Mouse (Mus musculus): ENCODE results near the gene Ufd1. TPM values are rescaled to one million over a fixed set of nuclear protein-coding genes. Genes with fewer than 3 reads are reported as not detected.

The Ufd1 gene
- polyA plus RNA-seq, 1 experiment from 2014 or later, result 73.0 TPM

- in situ Hi-C loops (cut with MboI; ENCODE audit: low pct_unique_long_range_greater_than_20kb), result no loop called here
- POLR2A ChIA-PET, result no interaction called here
- H3K27me3 ChIP-seq, result peaks cover 7% of the 10 kb centered on the region
- TF ChIP-seq CTCF (IDR thresholded peaks at IDR 0.05), result no peak
- DNase-seq (ENCODE audit: low read depth, low spot score) (no peak), ATAC-seq (no peak)
- CTCF ChIA-PET, result no interaction called here
These were observed 29.8 kb upstream of the Ufd1 start for GRCm38 (mm10) chr16:18781810-18782209.

GRCm38 (mm10) chr16:18785025-18785424 is 26.6 kb upstream of the Ufd1 start:
- ChIA-PET POLR2A (interaction anchor here (0.6 kb wide), 1 partner anchor 89 kb away, joined by 4 read pairs; no protein-coding TSS in a partner anchor), CTCF (no interaction called here)
- DNase-seq (ENCODE audit: low read depth, low spot score), result no peak
- ATAC-seq, result no peak
- in situ Hi-C loops (cut with MboI; ENCODE audit: low pct_unique_long_range_greater_than_20kb), result no loop called here
- TF ChIP-seq CTCF (IDR thresholded peaks at IDR 0.05), result no peak
- no peaks in the 10 kb centered on the region for H3K27me3 ChIP-seq

GRCm38 (mm10) chr16:18785485-18785884 is 26.1 kb upstream of the Ufd1 start:
- ChIA-PET CTCF (no interaction called here), POLR2A (interaction anchor here (0.6 kb wide), 1 partner anchor 90 kb away, joined by 4 read pairs; no protein-coding TSS in a partner anchor)
- in situ Hi-C loops (cut with MboI; ENCODE audit: low pct_unique_long_range_greater_than_20kb), result no loop called here
- ATAC-seq (no peak), DNase-seq (ENCODE audit: low read depth, low spot score) (no peak)
- TF ChIP-seq CTCF (IDR thresholded peaks at IDR 0.05), result no peak
- H3K27me3 ChIP-seq, result no peaks in the 10 kb centered on the region

- H3K27me3 ChIP-seq, result no peaks in the 10 kb centered on the region
- in situ Hi-C loops (cut with MboI; ENCODE audit: low pct_unique_long_range_greater_than_20kb), result no loop called here
- POLR2A ChIA-PET, result no interaction called here
- CTCF ChIA-PET, result interaction anchor here (0.8 kb wide), 1 partner anchor 21 kb away, joined by 3 read pairs; no protein-coding TSS in a partner anchor
- no peak for TF ChIP-seq CTCF (IDR thresholded peaks at IDR 0.05)
- DNase-seq (ENCODE audit: low read depth, low spot score), result no peak
- no peak for ATAC-seq
These were observed 24.9 kb upstream of the Ufd1 start for GRCm38 (mm10) chr16:18786652-18787051.

- ChIA-PET POLR2A (no interaction called here), CTCF (interaction anchor here (1.0 to 2.2 kb wide), 4 partner anchors 10 to 102 kb away, joined by 3 to 7 read pairs (median 4); no protein-coding TSS in a partner anchor)
- DNase-seq (ENCODE audit: low read depth, low spot score) (peak; percentile 31), ATAC-seq (peak; percentile 55)
- no peaks in the 10 kb centered on the region for H3K27me3 ChIP-seq
- in situ Hi-C loops (cut with MboI; ENCODE audit: low pct_unique_long_range_greater_than_20kb), result no loop called here
- TF ChIP-seq CTCF (IDR thresholded peaks at IDR 0.05), result no peak
These were observed 22.8 kb upstream of the Ufd1 start for GRCm38 (mm10) chr16:18788627-18789406.

GRCm38 (mm10) chr16:18795223-18795899 is 16.2 kb upstream of the Ufd1 start:
- in situ Hi-C loops (cut with MboI; ENCODE audit: low pct_unique_long_range_greater_than_20kb), result loop anchor here (5.0 kb wide), 1 partner anchor 98 kb away; no protein-coding TSS in a partner anchor
- ATAC-seq (peak; percentile 65), DNase-seq (ENCODE audit: low read depth, low spot score) (peak; percentile 61)
- CTCF ChIA-PET, result interaction anchor here (1.1 to 1.2 kb wide), 2 partner anchors 89 to 100 kb away, joined by 3 to 6 read pairs; no protein-coding TSS in a partner anchor
- no peak for TF ChIP-seq CTCF (IDR thresholded peaks at IDR 0.05)
- no peaks in the 10 kb centered on the region for H3K27me3 ChIP-seq
- POLR2A ChIA-PET, result no interaction called here

GRCm38 (mm10) chr16:18796645-18797044 is 14.9 kb upstream of the Ufd1 start:
- in situ Hi-C loops (cut with MboI; ENCODE audit: low pct_unique_long_range_greater_than_20kb), result loop anchor here (5.0 kb wide), 1 partner anchor 99 kb away; no protein-coding TSS in a partner anchor
- no peak for ATAC-seq
- no peak for DNase-seq (ENCODE audit: low read depth, low spot score)
- no peaks in the 10 kb centered on the region for H3K27me3 ChIP-seq
- CTCF ChIA-PET, result interaction anchor here (1.5 kb wide), 1 partner anchor 101 kb away, joined by 4 read pairs; no protein-coding TSS in a partner anchor
- POLR2A ChIA-PET, result no interaction called here
- TF ChIP-seq CTCF (IDR thresholded peaks at IDR 0.05), result no peak

- no peak for DNase-seq (ENCODE audit: low read depth, low spot score)
- no peak for TF ChIP-seq CTCF (IDR thresholded peaks at IDR 0.05)
- CTCF ChIA-PET, result interaction anchor here (0.6 to 3.4 kb wide), 11 partner anchors 9 to 110 kb away, joined by 3 to 17 read pairs (median 4); partner anchors contain the start of genes Cdc45 and Ufd1
These were observed 13.4 kb upstream of the Ufd1 start for GRCm38 (mm10) chr16:18798151-18798550.

GRCm38 (mm10) chr16:18798841-18799240 is 12.7 kb upstream of the Ufd1 start:
- DNase-seq (ENCODE audit: low read depth, low spot score), result no peak
- H3K27me3 ChIP-seq, result no peaks in the 10 kb centered on the region
- peak; percentile 62 for ATAC-seq
- CTCF ChIA-PET, result interaction anchor here (0.6 to 3.4 kb wide), 12 partner anchors 9 to 455 kb away, joined by 3 to 17 read pairs (median 4); partner anchors contain the start of genes Cdc45 and Ufd1
- peak; percentile 84 for TF ChIP-seq CTCF (IDR thresholded peaks at IDR 0.05)
- in situ Hi-C loops (cut with MboI; ENCODE audit: low pct_unique_long_range_greater_than_20kb), result loop anchor here (5.0 kb wide), 1 partner anchor 102 kb away; no protein-coding TSS in a partner anchor
- POLR2A ChIA-PET, result no interaction called here

More at GRCm38 (mm10) chr16:18798151-18798550, 13.4 kb upstream of the Ufd1 start:
- in situ Hi-C loops (cut with MboI; ENCODE audit: low pct_unique_long_range_greater_than_20kb), result loop anchor here (5.0 kb wide), 1 partner anchor 101 kb away; no protein-coding TSS in a partner anchor
- POLR2A ChIA-PET, result no interaction called here
- H3K27me3 ChIP-seq, result no peaks in the 10 kb centered on the region
- no peak for ATAC-seq

- no peaks in the 10 kb centered on the region for H3K27me3 ChIP-seq
- in situ Hi-C loops (cut with MboI; ENCODE audit: low pct_unique_long_range_greater_than_20kb), result no loop called here
- ATAC-seq (no peak), DNase-seq (ENCODE audit: low read depth, low spot score) (no peak)
- no peak for TF ChIP-seq CTCF (IDR thresholded peaks at IDR 0.05)
- ChIA-PET POLR2A (no interaction called here), CTCF (interaction anchor here (0.6 to 1.1 kb wide), 2 partner anchors 10 to 109 kb away, joined by 3 read pairs; no protein-coding TSS in a partner anchor)
These were observed 5.8 kb upstream of the Ufd1 start for GRCm38 (mm10) chr16:18805746-18806145.
